Mouse (Mus musculus): ENCODE measurements at regions not wholly inside any gene's neighbourhood (a gene's known extent, or its start where the extent isn't known, plus 50 kb on each side); places are given as distances from the start of the nearest gene placed in this dataset.
A peak's percentile ranks its signal among the peaks of the same experiment; 100 is the strongest.

- DNase-seq (ENCODE audit: low read depth, low spot score), result no peak
Measured at GRCm38 (mm10) chr9:91133256-91133920, 228.8 kb upstream of the Zic4 start.

GRCm38 (mm10) chr9:91134325-91134724 lies 227.9 kb upstream of the Zic4 start:
- no peak for DNase-seq (ENCODE audit: low read depth, low spot score)

GRCm38 (mm10) chr9:91135107-91135506 lies 227.1 kb upstream of the Zic4 start:
- DNase-seq (ENCODE audit: low read depth, low spot score), result no peak

- no peak for DNase-seq (ENCODE audit: low read depth, low spot score)
Measured at GRCm38 (mm10) chr9:91140651-91141050, 221.6 kb upstream of the Zic4 start.

GRCm38 (mm10) chr9:91151893-91152292 lies 210.3 kb upstream of the Zic4 start:
- no peak for DNase-seq (ENCODE audit: low read depth, low spot score)

GRCm38 (mm10) chr9:91159311-91159710 lies 202.9 kb upstream of the Zic4 start:
- no peak for DNase-seq (ENCODE audit: low read depth, low spot score)

- DNase-seq (ENCODE audit: low read depth, low spot score), result no peak
Measured at GRCm38 (mm10) chr9:91167871-91168270, 194.3 kb upstream of the Zic4 start.

GRCm38 (mm10) chr9:91193221-91193620 lies 169.0 kb upstream of the Zic4 start:
- DNase-seq (ENCODE audit: low read depth, low spot score), result no peak

- DNase-seq (ENCODE audit: low read depth, low spot score), result no peak
Measured at GRCm38 (mm10) chr9:91193954-91194353, 168.3 kb upstream of the Zic4 start.

GRCm38 (mm10) chr9:91207281-91207680 lies 154.9 kb upstream of the Zic4 start:
- no peak for DNase-seq (ENCODE audit: low read depth, low spot score)

GRCm38 (mm10) chr9:91227673-91228440 lies 134.4 kb upstream of the Zic4 start:
- DNase-seq (ENCODE audit: low read depth, low spot score), result no peak

GRCm38 (mm10) chr9:91228525-91228924 lies 133.7 kb upstream of the Zic4 start:
- DNase-seq (ENCODE audit: low read depth, low spot score), result no peak

- DNase-seq (ENCODE audit: low read depth, low spot score), result peak; percentile 56
Measured at GRCm38 (mm10) chr9:91253886-91254285, 108.3 kb upstream of the Zic4 start.

- DNase-seq (ENCODE audit: low read depth, low spot score), result peak; percentile 13
Measured at GRCm38 (mm10) chr9:91291340-91291739, 70.9 kb upstream of the Zic4 start.

All from ES-CJ7 (cell line).